Mouse (Mus musculus) A20 (cell line): ENCODE measurements around the gene Cdh18.

ENCODE experiments used
- DNase-seq: peaks from one replicate; pipeline ENCODE4 v3.0.0-alpha.2; 2011; ENCODE audit warnings: low read depth, low spot score

Cdh18 gene

GRCm38 (mm10) chr15:23452098-23452625 lies 903.3 kb downstream of the Cdh18 start:
- DNase-seq, result no peak

- DNase-seq, result no peak
Measured at GRCm38 (mm10) chr15:23453331-23453730, 904.5 kb downstream of the Cdh18 start.

GRCm38 (mm10) chr15:23455344-23455743 lies 906.5 kb downstream of the Cdh18 start:
- DNase-seq, result no peak

GRCm38 (mm10) chr15:23457401-23457800 lies 908.6 kb downstream of the Cdh18 start:
- no peak for DNase-seq

GRCm38 (mm10) chr15:23470527-23471475 lies 922.0 kb downstream of the Cdh18 start:
- peak; percentile 2 for DNase-seq

GRCm38 (mm10) chr15:23486306-23486705 lies 937.5 kb downstream of the Cdh18 start:
- peak; percentile 13 for DNase-seq

- no peak for DNase-seq
Measured at GRCm38 (mm10) chr15:23506480-23506879, 957.7 kb downstream of the Cdh18 start.

GRCm38 (mm10) chr15:23509694-23510093 lies 960.9 kb downstream of the Cdh18 start:
- no peak for DNase-seq

- no peak for DNase-seq
Measured at GRCm38 (mm10) chr15:23515786-23516185, 967.0 kb downstream of the Cdh18 start.

GRCm38 (mm10) chr15:23518079-23518478 lies 969.3 kb downstream of the Cdh18 start:
- DNase-seq, result no peak
